Mouse (Mus musculus): ENCODE data around the gene Olfr8. TPM values are rescaled to one million over a fixed set of nuclear protein-coding genes. Genes with fewer than 3 reads are reported as not detected.
"Not testable (repeated sequence)": the region's sequence is repeated elsewhere in the genome, so short reads cannot be mapped to it uniquely, and the experiment has no call there.

The Olfr8 gene
- not detected for total RNA-seq (2018; cell fraction: chromatin; rRNA removed)
- total RNA-seq (2018; cell fraction: cytosol; rRNA removed), result not detected
- not detected for total RNA-seq (2018; cell fraction: nucleus; rRNA removed)
- not detected in 3 replicates for polyA plus RNA-seq (2018)

- H3K27ac ChIP-seq; H3K36me3 ChIP-seq (ENCODE audit: inconsistent target); H3K79me2 ChIP-seq (ENCODE audit: inconsistent target); H3K4me3 ChIP-seq (ENCODE audit: inconsistent target): not testable (repeated sequence)
- WGBS (ENCODE audit: missing documents), result 90% methylated on average over 1 of the region's 1 CpGs
Observed at GRCm38 (mm10) chr10:78950336-78950735, at the start of gene Olfr8. Olfr8 (plus strand) TSS chr10:78950636.

GRCm38 (mm10) chr10:78912871-78913270 lies 37.6 kb upstream of the Olfr8 start, which contains the start of gene Olfr1354:
Olfr1354 (plus strand) TSS chr10:78913171.
- not testable (repeated sequence) for H3K27ac ChIP-seq; H3K36me3 ChIP-seq (ENCODE audit: inconsistent target); H3K4me3 ChIP-seq (ENCODE audit: inconsistent target); H3K79me2 ChIP-seq (ENCODE audit: inconsistent target)
- WGBS (ENCODE audit: missing documents), result 71% methylated on average over 1 of the region's 1 CpGs

GRCm38 (mm10) chr10:78963009-78963408 lies 12.6 kb downstream of the Olfr8 start, which contains the start of gene Olfr1353:
Olfr1353 (plus strand) TSS chr10:78963309.
- H3K4me3 ChIP-seq (ENCODE audit: inconsistent target); H3K36me3 ChIP-seq (ENCODE audit: inconsistent target); H3K79me2 ChIP-seq (ENCODE audit: inconsistent target); H3K27ac ChIP-seq: not testable (repeated sequence)

- H3K36me3 ChIP-seq (ENCODE audit: inconsistent target), result no peaks in the 10 kb centered on the region
- no peak within 1 kb of the TSS for H3K27ac ChIP-seq
- no peak within 1 kb of the TSS for H3K4me3 ChIP-seq (ENCODE audit: inconsistent target)
- H3K79me2 ChIP-seq (ENCODE audit: inconsistent target), result no peaks in the 10 kb centered on the region
Observed at GRCm38 (mm10) chr10:78980750-78981149, 30.3 kb downstream of the Olfr8 start, which contains the start of gene Olfr1352. Olfr1352 (plus strand) TSS chr10:78981050.

Other genes starting within 250 kb of the Olfr8 start
- gene Casp14, start 232.3 kb upstream of the Olfr8 start, polyA plus RNA-seq (2018), result not detected in 3 replicates
- not detected in 3 replicates for gene Ccdc105, start 197.6 kb upstream of the Olfr8 start, polyA plus RNA-seq (2018)
- not detected in 3 replicates for gene Slc1a6, start 170.1 kb upstream of the Olfr8 start, polyA plus RNA-seq (2018)
- gene Olfr1356, start 98.5 kb upstream of the Olfr8 start, polyA plus RNA-seq (2018), result not detected in 3 replicates
- not detected in 3 replicates for gene Olfr1355, start 75.1 kb upstream of the Olfr8 start, polyA plus RNA-seq (2018)
- gene Olfr1354, start 37.5 kb upstream of the Olfr8 start, polyA plus RNA-seq (2018), result not detected in 3 replicates
- gene Olfr1353, start 12.7 kb downstream of the Olfr8 start, polyA plus RNA-seq (2018), result not detected in 3 replicates
- not detected in 3 replicates for gene Olfr1352, start 30.4 kb downstream of the Olfr8 start, polyA plus RNA-seq (2018)
- not detected in 3 replicates for gene Olfr1351, start 61.8 kb downstream of the Olfr8 start, polyA plus RNA-seq (2018)
- gene Olfr57, start 78.1 kb downstream of the Olfr8 start, polyA plus RNA-seq (2018), result not detected in 3 replicates
- 4.2 to 6.6 TPM (median 4.8 TPM) in 3 replicates for gene 2610008E11Rik, start 147.0 kb downstream of the Olfr8 start, polyA plus RNA-seq (2018)
- not detected in 3 replicates for gene Vmn2r80, start 198.1 kb downstream of the Olfr8 start, polyA plus RNA-seq (2018)